Mouse (Mus musculus): ENCODE measurements around the gene Nudt2.

DNA sequence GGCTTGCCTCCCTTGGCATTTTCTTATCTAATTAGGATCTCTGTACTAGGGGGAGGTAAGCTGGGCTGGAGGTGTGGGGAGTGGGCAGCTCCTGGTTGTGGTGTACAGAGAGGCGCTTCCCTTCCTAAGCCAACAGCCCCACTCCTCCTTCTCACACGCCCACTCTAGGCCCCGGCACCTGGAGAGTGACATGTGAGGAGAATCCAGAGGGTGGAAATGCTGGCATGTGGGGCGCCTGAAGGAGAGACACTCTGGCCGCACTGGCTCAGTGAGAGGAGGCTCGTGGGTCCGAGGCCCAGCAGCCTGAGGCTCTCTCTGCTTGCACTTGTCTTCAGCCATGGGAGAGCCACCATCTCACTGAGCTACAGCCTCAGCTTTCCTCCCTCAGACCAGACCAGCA lies 53.4 kb downstream of the Nudt2 start:
- TF ChIP-seq GATA1 (IDR thresholded peaks at IDR 0.05; ENCODE audit: borderline replicate concordance, low read length) (no peak), FLI1 (IDR thresholded peaks at IDR 0.05; ENCODE audit: low read length) (no peak)
